Mouse (Mus musculus) testis, adult 10 weeks (tissue): ENCODE data around the gene Ndc1. TPM values are rescaled to one million over a fixed set of nuclear protein-coding genes. Genes with fewer than 3 reads are reported as not detected.

Source experiments
- polyA plus RNA-seq: library from polyadenylated mRNA; stranded (reverse); fragments of 350-450 nt; fragmentation: Illumina TruSeq; extraction: RNeasy Lipid Tissue Mini Kit (QIAGEN cat#74804); gene quantifications from one replicate; pipeline ENCODE4 v1.2.3, GENCODE M21; 2014; ENCODE audit warnings: low read depth, low replicate concordance

The Ndc1 gene
- polyA plus RNA-seq: 17.8 TPM

DNA sequence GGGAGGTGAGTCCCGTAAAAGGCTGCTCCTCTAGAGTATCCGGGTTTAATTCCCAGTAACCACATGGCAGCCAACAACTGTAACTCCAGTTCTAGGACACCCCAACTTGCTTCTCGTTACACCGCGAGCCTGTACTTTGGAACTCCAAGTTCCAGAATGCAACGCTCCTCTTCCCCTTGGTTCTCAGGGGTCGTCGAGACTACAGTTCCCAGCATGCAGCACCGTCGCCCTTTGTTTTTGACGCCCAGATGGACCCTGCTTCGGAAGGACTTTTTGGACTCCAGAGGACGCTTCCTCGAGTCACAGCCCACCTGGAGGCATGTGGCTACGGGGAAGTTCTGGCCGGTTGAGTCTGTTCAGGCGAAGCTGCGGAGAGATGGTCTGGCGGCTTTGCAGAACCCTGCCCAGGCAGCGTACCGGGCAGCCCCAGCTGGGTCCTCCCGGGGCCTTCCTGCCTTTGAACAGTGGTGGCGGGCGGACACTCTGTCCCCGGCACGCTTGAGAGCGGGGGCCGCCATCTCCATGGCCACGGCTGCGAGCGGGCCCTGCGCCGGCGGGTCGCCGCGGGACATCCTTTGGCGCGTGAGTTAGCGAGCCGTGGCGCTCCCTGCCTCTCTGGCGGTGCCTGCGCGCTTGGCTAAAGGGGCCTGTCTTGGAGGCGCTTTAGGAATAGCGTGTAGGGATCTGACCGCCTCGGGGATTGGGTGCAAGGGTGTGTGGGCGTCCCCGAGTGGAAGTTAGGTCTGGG, at the start of gene Ndc1:
Gene Ndc1, plus strand, starts transcription at position 218 of the 748 bp plus-strand sequence.

GRCm38 (mm10) chr4:107434356-107435237, 67.0 kb downstream of the Ndc1 start, which contains the start of gene Glis1:
Glis1 (plus strand) TSS chr4:107434591.

Other genes with a start within 250 kb of the Ndc1 start
- gene Tmem59, start 189.4 kb upstream of the Ndc1 start, polyA plus RNA-seq: 167 TPM
- 54.0 TPM for gene Tceanc2, start 188.7 kb upstream of the Ndc1 start, polyA plus RNA-seq
- not detected for gene Ldlrad1, start 158.6 kb upstream of the Ndc1 start, polyA plus RNA-seq
- gene Lrrc42, start 114.3 kb upstream of the Ndc1 start, polyA plus RNA-seq: 50.5 TPM
- 91.9 TPM for gene Hspb11, start 114.2 kb upstream of the Ndc1 start, polyA plus RNA-seq
- 0.20 TPM for gene Dio1, start 60.6 kb upstream of the Ndc1 start, polyA plus RNA-seq
- gene Yipf1, start 53.4 kb upstream of the Ndc1 start, polyA plus RNA-seq: 47.6 TPM
- not detected for gene Glis1, start 66.8 kb downstream of the Ndc1 start, polyA plus RNA-seq